Mouse (Mus musculus): ENCODE measurements around the gene Gabra1.
A peak's percentile ranks its signal among the peaks of the same experiment; 100 is the strongest.

Gene Gabra1

GRCm38 (mm10) chr11:42182825-42183152 lies at the start of gene Gabra1:
Gene Gabra1, minus strand, starts transcription at chr11:42182930.
- DNase-seq (ENCODE audit: low read depth, low spot score): peak; percentile 78

DNA sequence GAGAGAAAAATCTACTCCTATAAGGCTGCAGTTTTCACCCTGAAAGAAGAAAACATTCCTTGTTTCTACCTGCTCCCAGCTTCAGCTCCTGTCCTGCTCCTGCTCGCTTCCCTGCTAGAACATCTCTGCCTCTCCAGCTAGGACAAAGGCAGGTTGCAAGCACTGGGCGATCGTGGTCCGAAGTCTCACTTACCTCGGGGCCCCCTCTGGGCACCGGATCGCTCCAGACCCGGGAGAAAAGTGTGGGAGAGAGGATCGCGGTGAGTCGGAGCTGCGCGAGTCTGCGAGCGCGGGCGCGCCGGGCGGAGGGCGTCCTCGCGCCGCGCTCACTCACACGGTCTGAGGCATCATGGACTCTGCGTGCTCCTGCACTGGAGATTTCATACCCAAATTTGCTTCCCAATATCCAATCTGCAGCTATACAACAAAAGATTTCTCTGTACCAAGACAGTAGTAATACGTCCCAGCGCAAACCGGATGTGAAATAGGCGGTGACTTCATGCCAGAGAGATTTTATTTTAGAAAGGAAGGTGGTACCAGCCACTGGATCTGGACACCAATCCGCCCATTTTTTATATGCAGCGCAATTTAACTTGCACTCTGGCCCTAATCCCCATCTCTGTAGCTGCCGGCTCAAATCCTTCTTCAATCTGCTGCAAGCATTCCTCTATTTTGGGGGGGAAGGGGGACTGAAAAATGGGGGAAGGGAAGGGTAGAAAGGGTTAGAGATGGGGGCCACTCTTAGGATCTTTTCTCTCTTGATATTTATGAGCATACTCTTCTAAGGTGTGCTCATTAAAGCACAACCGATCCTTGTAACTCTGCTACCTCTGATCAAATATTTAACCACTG lies 531 bp downstream of the Gabra1 start:
- no peak for DNase-seq (ENCODE audit: low read depth, low spot score)

DNA sequence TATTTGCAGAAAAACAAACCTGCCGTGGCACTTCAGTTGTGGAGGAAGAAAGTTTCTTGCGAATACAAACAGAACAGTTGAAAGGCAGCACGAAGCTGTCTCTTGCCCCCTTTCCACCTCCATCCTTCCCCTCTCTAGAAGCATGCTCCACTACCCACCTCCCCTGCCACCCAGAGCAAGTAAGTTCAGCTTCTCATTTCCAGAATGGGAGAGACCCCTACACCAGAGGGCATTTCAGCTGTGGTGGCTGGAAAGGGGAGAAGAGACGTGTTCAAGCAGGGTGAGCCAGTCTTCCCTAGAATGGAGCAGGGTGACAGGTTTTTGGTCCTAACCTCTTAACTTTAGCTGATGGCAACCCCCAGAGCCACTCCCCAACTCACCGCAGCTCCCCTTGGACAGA lies 1.3 kb downstream of the Gabra1 start:
- DNase-seq (ENCODE audit: low read depth, low spot score): no peak

DNA sequence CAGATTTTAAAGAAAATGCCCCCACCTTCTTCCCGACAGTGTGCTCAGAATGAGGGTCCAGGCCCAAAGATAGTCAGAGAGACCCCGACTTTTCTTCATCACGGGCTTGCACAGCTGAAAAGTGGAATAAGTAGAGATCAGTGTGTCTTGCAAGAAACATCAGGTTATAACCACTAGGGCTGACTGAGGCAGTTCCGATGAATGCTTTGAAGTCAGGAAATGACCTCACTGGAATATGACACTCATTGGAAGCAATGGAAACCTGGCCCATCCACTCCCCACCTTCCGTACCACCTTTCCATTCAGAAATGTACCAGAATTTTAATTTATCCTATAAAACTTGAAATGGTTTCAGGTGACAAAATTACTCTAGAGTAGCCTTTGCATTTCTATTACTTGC lies 3.2 kb downstream of the Gabra1 start:
- no peak for DNase-seq (ENCODE audit: low read depth, low spot score)

GRCm38 (mm10) chr11:42178296-42178695 lies 4.4 kb downstream of the Gabra1 start:
- DNase-seq (ENCODE audit: low read depth, low spot score): no peak

- peak; percentile 72 for DNase-seq (ENCODE audit: low read depth, low spot score)
Observed at GRCm38 (mm10) chr11:42151396-42151795, 31.3 kb downstream of the Gabra1 start.

DNA sequence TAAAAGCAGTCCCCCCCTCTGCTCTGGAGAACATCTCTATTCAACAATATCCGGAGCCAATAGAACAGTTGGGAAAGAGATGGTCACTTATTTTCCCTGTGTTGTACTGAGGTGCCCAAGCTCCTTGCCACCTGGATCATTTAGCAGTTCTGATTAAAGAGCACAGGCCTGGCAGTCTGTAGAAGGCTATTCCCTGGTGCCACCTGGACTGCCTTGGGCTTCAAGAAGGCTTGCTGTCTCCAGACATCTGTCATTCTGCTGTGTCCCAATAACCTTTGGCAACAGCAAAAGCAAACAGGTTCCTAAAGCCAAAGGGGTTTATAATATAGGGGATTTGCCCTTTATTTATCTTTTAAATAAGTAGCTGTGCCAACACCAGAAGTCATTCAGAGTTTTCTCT lies 65.8 kb downstream of the Gabra1 start:
- DNase-seq (ENCODE audit: low read depth, low spot score): no peak

- DNase-seq (ENCODE audit: low read depth, low spot score): no peak
Observed at GRCm38 (mm10) chr11:42110051-42110450, 72.7 kb downstream of the Gabra1 start.

GRCm38 (mm10) chr11:42109627-42110026 lies 73.1 kb downstream of the Gabra1 start:
- no peak for DNase-seq (ENCODE audit: low read depth, low spot score)

- DNase-seq (ENCODE audit: low read depth, low spot score): no peak
Observed at GRCm38 (mm10) chr11:42095556-42095955, 87.2 kb downstream of the Gabra1 start.
